32 mouse cellular contexts compared by ENCODE assay signal in the genomic region with DNA sequence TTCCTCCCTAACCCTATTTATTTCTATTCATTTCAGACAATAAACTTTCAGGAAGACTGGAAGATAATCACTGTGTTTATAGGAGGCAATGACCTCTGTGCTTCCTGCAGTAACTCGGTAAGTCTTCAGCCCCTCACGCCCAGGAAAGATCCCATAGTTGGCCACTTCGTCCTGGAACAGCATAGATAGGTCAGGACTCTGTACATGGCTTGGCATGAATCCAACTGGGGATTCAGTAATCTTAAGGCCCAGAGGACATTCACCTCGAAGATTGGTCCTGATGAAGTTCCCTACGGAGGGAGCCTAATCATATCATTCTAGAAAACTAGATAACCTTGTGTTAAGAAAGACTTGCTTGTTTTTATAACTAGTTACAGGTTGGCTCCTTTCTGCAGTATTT.
"Had no signal": no experiment of that assay in that cellular context is flagged by ENCODE, and none has a peak within 500 bp of the region (broad histone marks: within the 10 kb centered on the region; RNA-seq: fewer than 3 reads in every experiment).

No protein-coding gene starts in this region.

- H3K4me1 ChIP-seq: limb, embryonic 12.5 days; limb, embryonic 13.5 days; limb, embryonic 15.5 days; lung, embryonic 15.5 days; midbrain, embryonic 12.5 days; midbrain, embryonic 13.5 days; midbrain, embryonic 15.5 days; neural tube, embryonic 12.5 days; neural tube, embryonic 13.5 days had no signal

- H3K9ac ChIP-seq: limb, embryonic 12.5 days; limb, embryonic 13.5 days; limb, embryonic 15.5 days; liver, embryonic 12.5 days; liver, embryonic 13.5 days; liver, embryonic 14.5 days; liver, embryonic 15.5 days; liver, postnatal 0 days; lung, embryonic 14.5 days; lung, embryonic 15.5 days; midbrain, embryonic 12.5 days; midbrain, embryonic 13.5 days; midbrain, embryonic 15.5 days; neural tube, embryonic 12.5 days; neural tube, embryonic 13.5 days had no signal

- H3K4me3 ChIP-seq: limb, embryonic 10.5 days; limb, embryonic 12.5 days; limb, embryonic 13.5 days; limb, embryonic 15.5 days; liver, embryonic 12.5 days; liver, embryonic 13.5 days; liver, embryonic 15.5 days; lung, embryonic 15.5 days; megakaryocyte, embryonic 14.5 days; midbrain, embryonic 10.5 days; midbrain, embryonic 12.5 days; midbrain, embryonic 13.5 days; midbrain, embryonic 15.5 days; myocyte; neural tube, embryonic 12.5 days; neural tube, embryonic 13.5 days had no signal

- H3K4me2 ChIP-seq: limb, embryonic 12.5 days; limb, embryonic 13.5 days; limb, embryonic 15.5 days; liver, embryonic 11.5 days; liver, embryonic 12.5 days; liver, embryonic 13.5 days; liver, embryonic 15.5 days; lung, embryonic 14.5 days; lung, embryonic 15.5 days; midbrain, embryonic 11.5 days; midbrain, embryonic 12.5 days; midbrain, embryonic 13.5 days; midbrain, embryonic 15.5 days; neural tube, embryonic 12.5 days; neural tube, embryonic 13.5 days had no signal

- H3K36me3 ChIP-seq: limb, embryonic 10.5 days; limb, embryonic 12.5 days; limb, embryonic 13.5 days; limb, embryonic 15.5 days; liver, embryonic 12.5 days; liver, embryonic 13.5 days; liver, embryonic 15.5 days; lung, embryonic 15.5 days; midbrain, embryonic 10.5 days; midbrain, embryonic 12.5 days; midbrain, embryonic 13.5 days; midbrain, embryonic 15.5 days; neural tube, embryonic 12.5 days; neural tube, embryonic 13.5 days had no signal

- H3K27ac ChIP-seq: limb, embryonic 10.5 days; limb, embryonic 12.5 days; limb, embryonic 13.5 days; limb, embryonic 15.5 days; liver, embryonic 12.5 days; liver, embryonic 13.5 days; liver, embryonic 14.5 days; liver, embryonic 15.5 days; lung, embryonic 15.5 days; macrophage; midbrain, embryonic 10.5 days; midbrain, embryonic 12.5 days; midbrain, embryonic 13.5 days; midbrain, embryonic 15.5 days; neural tube, embryonic 12.5 days; neural tube, embryonic 13.5 days had no signal

- H3K27me3 ChIP-seq: limb, embryonic 12.5 days; limb, embryonic 13.5 days; limb, embryonic 15.5 days; liver, embryonic 12.5 days; liver, embryonic 13.5 days; liver, embryonic 15.5 days; lung, embryonic 15.5 days; midbrain, embryonic 12.5 days; midbrain, embryonic 13.5 days; midbrain, embryonic 15.5 days; neural tube, embryonic 12.5 days; neural tube, embryonic 13.5 days had no signal

- H3K9me3 ChIP-seq: limb, embryonic 10.5 days; limb, embryonic 12.5 days; limb, embryonic 13.5 days; limb, embryonic 15.5 days; liver, embryonic 12.5 days; liver, embryonic 13.5 days; liver, embryonic 15.5 days; lung, embryonic 15.5 days; megakaryocyte, embryonic 14.5 days; midbrain, embryonic 10.5 days; midbrain, embryonic 12.5 days; midbrain, embryonic 13.5 days; midbrain, embryonic 15.5 days; neural tube, embryonic 12.5 days; neural tube, embryonic 13.5 days had no signal

- ATAC-seq: liver, embryonic 12.5 days; lung, postnatal 0 days; midbrain, embryonic 13.5 days; midbrain, embryonic 15.5 days; midbrain, embryonic 16.5 days had no signal

- DNase-seq: left cerebral cortex, postnatal 4 days; liver, embryonic 13.5 days; liver, postnatal 0 days; lung, adult 18-20 months; lung, adult 2 months; lung, embryonic 14.5 days; lung, postnatal 10 days; lung, postnatal 14 days; lung, postnatal 36 days; lung, postnatal 4 days; midbrain, embryonic 14.5 days had no signal
